Mouse (Mus musculus) heart, postnatal 25 days (tissue): ENCODE data around the gene Chmp6. TPM values are rescaled to one million over a fixed set of nuclear protein-coding genes. Genes with fewer than 3 reads are reported as not detected.
A peak's percentile ranks its signal among the peaks of the same experiment; 100 is the strongest.

Experiments
- DNase-seq: peaks from one replicate; pipeline ENCODE4 v3.0.0; 2022; ENCODE audit warnings: low spot score
- intact Hi-C: fragments of 180-260 bp; cut with DNase I; formaldehyde crosslinking; loops from one replicate; pipeline ENCODE4 v1.15.1; 2025
- total RNA-seq, 2 experiments: library from RNA; stranded (reverse); gene quantifications; 2 replicates each; pipeline ENCODE4 v1.2.3; 2021

Gene Chmp6
- total RNA-seq, 2 experiments from 2014 or later: 29.5 to 30.4 TPM

GRCm38 (mm10) chr11:119907006-119907650, 6.1 kb upstream of the Chmp6 start:
- intact Hi-C loops: no loop called here
- no peak for DNase-seq

- intact Hi-C loops: no loop called here
- no peak for DNase-seq
Observed at GRCm38 (mm10) chr11:119907711-119908110, 5.5 kb upstream of the Chmp6 start.

- peak; percentile 24 for DNase-seq
- intact Hi-C loops: loop anchor here (1.0 kb wide), 1 partner anchor 82 kb away; no protein-coding TSS in a partner anchor
Observed at GRCm38 (mm10) chr11:119909436-119909835, 3.8 kb upstream of the Chmp6 start.

GRCm38 (mm10) chr11:119912845-119913244, 396 bp upstream of the Chmp6 start:
- intact Hi-C loops: no loop called here
- no peak for DNase-seq

- DNase-seq: no peak
- intact Hi-C loops: no loop called here
Observed at GRCm38 (mm10) chr11:119913935-119914314, 684 bp downstream of the Chmp6 start.

- no peak for DNase-seq
- intact Hi-C loops: no loop called here
Observed at GRCm38 (mm10) chr11:119914381-119914780, 1.1 kb downstream of the Chmp6 start.

- DNase-seq: no peak
- intact Hi-C loops: no loop called here
Observed at GRCm38 (mm10) chr11:119915666-119916065, 2.4 kb downstream of the Chmp6 start.

GRCm38 (mm10) chr11:119916102-119916790, 3.0 kb downstream of the Chmp6 start:
- intact Hi-C loops: no loop called here
- DNase-seq: peak; percentile 54

GRCm38 (mm10) chr11:119916834-119917469, 3.7 kb downstream of the Chmp6 start:
- intact Hi-C loops: no loop called here
- DNase-seq: no peak

GRCm38 (mm10) chr11:119918521-119918920, 5.3 kb downstream of the Chmp6 start:
- no peak for DNase-seq
- intact Hi-C loops: no loop called here

- intact Hi-C loops: no loop called here
- no peak for DNase-seq
Observed at GRCm38 (mm10) chr11:119919432-119919831, 6.2 kb downstream of the Chmp6 start.

- intact Hi-C loops: no loop called here
- no peak for DNase-seq
Observed at GRCm38 (mm10) chr11:119919897-119920296, 6.7 kb downstream of the Chmp6 start.

- intact Hi-C loops: no loop called here
- no peak for DNase-seq
Observed at GRCm38 (mm10) chr11:119920668-119921067, 7.4 kb downstream of the Chmp6 start.

GRCm38 (mm10) chr11:119925176-119925575, 11.9 kb downstream of the Chmp6 start:
- intact Hi-C loops: no loop called here

GRCm38 (mm10) chr11:119926762-119927161, 13.5 kb downstream of the Chmp6 start:
- intact Hi-C loops: no loop called here
- no peak for DNase-seq

More at GRCm38 (mm10) chr11:119925176-119925575, 11.9 kb downstream of the Chmp6 start:
- no peak for DNase-seq

- intact Hi-C loops: no loop called here
- no peak for DNase-seq
Observed at GRCm38 (mm10) chr11:119928023-119928681, 14.9 kb downstream of the Chmp6 start.

GRCm38 (mm10) chr11:119929603-119930265, 16.5 kb downstream of the Chmp6 start:
- intact Hi-C loops: no loop called here
- no peak for DNase-seq

GRCm38 (mm10) chr11:119931809-119932208, 18.6 kb downstream of the Chmp6 start:
- no peak for DNase-seq
- intact Hi-C loops: no loop called here

GRCm38 (mm10) chr11:119933142-119933541, 19.9 kb downstream of the Chmp6 start:
- DNase-seq: peak; percentile 57
- intact Hi-C loops: no loop called here
